Mouse (Mus musculus): ENCODE data around the gene Dnajc25. TPM values are rescaled to one million over a fixed set of nuclear protein-coding genes. Genes with fewer than 3 reads are reported as not detected.

Dnajc25 gene
- polyA plus RNA-seq, 1 experiment from 2014 or later, result 5.6 TPM

DNA sequence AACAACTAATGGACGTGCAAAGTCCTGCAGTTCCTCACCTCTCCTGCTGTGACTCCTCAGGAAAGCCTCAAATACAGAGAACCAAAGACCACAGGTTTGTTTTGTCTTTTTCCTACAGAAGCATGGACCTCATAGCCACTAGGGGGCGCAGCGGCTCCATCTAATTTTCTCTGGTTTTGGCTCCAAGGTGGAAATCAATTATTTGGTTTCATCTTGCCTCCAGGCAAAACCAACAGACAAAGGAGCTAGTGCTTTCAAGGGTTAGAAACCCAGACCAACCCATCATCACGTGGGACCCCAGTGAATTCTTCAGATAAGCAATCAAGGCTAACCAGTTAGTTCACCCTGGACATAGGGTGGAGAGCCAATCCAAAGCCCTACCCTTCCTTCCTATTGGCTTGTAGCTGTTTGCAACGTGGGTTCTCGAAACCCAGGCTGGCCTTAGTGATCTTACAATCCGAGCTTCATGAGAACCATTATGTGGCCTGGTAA lies 9.7 kb upstream of the Dnajc25 start:
- H3K27me3 ChIP-seq (replicated peaks; ENCODE audit: control insufficient read depth, insufficient read depth, low read length), result no peaks in the 10 kb centered on the region
- 19% methylated on average over 7 of the region's 7 CpGs for WGBS
- peak; percentile 36 for ATAC-seq
- H3K27ac ChIP-seq (ENCODE audit: low read length), result no peak overlapping the region
- H3K9me3 ChIP-seq (ENCODE audit: control insufficient read depth, low read length), result no peaks in the 10 kb centered on the region
- H3K36me3 ChIP-seq (ENCODE audit: control insufficient read depth, insufficient read depth, low read length), result no peaks in the 10 kb centered on the region
- no peak overlapping the region for H3K9ac ChIP-seq (ENCODE audit: low read depth, low read length)
- 0 out of 2 replicates have a peak, but pooled peaks cover 4% of the 10 kb centered on the region for H3K4me1 ChIP-seq (ENCODE audit: control insufficient read depth, insufficient read depth, low read length)
- H3K4me2 ChIP-seq (ENCODE audit: low read depth, low read length), result no peak overlapping the region
- no peak overlapping the region for H3K4me3 ChIP-seq (ENCODE audit: low read length)

DNA sequence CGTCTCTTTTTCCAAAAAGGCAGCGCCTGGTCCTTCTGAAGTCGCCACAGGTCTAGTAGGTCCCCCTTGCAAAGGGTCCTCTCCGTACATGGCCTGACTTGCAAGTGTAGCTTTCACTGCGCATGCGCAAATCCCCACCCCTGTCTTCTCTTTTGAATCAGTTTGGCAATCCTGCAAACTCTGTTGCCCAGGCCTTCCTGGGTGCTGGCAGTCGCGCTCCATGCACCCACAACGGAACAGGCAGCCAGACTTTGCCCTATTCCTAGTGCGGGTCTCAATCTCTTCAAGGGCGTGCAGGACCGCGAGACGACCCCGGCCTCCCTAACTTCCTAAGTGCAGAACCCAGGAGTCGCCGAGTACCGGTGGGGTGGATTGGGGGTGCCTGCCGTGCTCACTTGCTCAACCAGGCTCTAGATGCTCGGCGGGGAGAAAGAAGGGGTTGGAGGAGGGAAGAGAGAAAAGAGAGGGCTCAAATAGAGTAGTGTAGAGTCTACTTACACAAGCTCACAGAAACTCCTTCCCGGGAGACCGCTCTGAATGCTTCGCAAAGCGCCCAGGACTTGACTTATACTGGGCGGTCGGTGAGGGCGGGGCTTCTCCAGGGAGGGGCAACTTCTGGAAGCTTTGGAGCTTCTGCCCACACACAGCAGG lies 8.2 kb upstream of the Dnajc25 start, which contains the start of gene Ptgr1:
TSS of gene Ptgr1 (minus strand) at position 580 of the 651 bp plus-strand sequence.
- H3K4me1 ChIP-seq (ENCODE audit: control insufficient read depth, insufficient read depth, low read length), result 0 out of 2 replicates have a peak, but pooled peaks cover 4% of the 10 kb centered on the region
- peak within 1 kb of the TSS; percentile 50 for H3K27ac ChIP-seq (ENCODE audit: low read length)
- H3K9me3 ChIP-seq (ENCODE audit: control insufficient read depth, low read length), result no peaks in the 10 kb centered on the region
- WGBS, result 1% methylated on average over 28 of the region's 28 CpGs
- no peaks in the 10 kb centered on the region for H3K36me3 ChIP-seq (ENCODE audit: control insufficient read depth, insufficient read depth, low read length)
- no peaks in the 10 kb centered on the region for H3K27me3 ChIP-seq (replicated peaks; ENCODE audit: control insufficient read depth, insufficient read depth, low read length)
- H3K4me2 ChIP-seq (ENCODE audit: low read depth, low read length), result peak within 1 kb of the TSS; percentile 74
- H3K4me3 ChIP-seq (ENCODE audit: low read length), result peak within 1 kb of the TSS; percentile 65
- ATAC-seq, result peak; percentile 84
- peak within 1 kb of the TSS; percentile 71 for H3K9ac ChIP-seq (ENCODE audit: low read depth, low read length)

DNA sequence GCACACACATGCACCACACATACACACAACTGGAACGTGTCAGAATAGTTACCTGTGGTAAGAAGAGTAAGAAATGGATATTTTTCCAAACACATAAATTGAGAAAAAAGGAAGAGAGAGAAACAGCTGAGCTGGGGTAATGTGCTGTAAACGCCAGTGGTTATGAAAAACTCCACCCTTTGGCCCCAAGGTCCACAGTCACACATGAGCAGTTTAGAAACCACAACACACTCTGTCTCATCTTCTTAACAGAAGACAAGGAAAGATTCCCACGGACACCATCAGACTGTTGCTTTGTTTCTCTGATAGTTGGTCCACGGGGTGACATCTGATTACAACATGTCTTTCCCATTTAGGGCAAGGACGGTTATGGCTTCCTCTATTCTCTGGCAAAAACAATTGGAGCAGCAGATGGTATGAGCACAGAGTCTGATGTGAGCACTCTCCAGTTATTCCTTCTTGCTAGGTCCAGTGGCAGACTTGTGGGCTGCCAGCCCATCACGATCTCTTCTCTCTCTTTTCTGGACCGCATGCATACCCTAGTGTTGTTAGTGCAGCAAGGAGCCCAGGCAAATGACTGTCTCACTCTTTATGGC lies 5.5 kb upstream of the Dnajc25 start:
- WGBS, result 83% methylated on average over 7 of the region's 7 CpGs
- no peak for ATAC-seq

DNA sequence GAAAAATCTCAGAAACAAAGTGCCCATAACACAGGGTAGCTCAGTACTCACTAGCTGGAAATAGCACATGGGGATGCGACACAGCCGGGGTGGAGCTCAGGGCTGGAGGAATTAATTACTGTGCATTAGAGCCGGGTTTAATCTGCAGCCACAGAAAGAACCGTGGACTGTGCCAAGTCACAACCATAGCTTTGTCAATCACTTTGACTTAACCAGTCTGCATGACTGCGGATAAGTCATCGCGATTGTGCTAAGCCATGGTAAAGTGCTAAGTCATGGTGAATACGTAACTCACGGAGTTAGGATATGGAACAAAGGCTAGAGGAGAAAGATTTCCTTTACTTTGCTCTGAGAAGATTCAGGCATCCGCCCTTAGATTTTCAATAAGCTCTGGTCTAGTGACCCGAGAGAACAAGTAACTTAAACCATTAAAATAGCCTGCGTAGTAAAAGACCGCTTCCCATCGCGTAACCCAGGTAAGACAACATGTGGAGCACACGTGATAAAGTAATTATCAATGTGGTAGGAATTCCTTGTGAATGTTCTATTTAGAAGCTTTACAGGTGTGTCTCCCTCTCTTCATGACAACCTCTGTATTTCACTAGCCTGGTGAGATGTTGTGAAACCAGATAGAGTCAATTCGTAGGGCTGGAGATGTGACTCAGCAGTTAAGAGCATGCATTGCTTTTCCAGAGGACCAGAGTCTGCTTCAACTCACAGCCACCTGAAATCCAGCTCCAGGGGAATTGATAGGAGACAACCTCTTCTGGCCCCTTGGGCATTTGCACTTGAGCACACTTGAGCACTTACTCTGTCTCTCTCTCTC lies 4.0 kb upstream of the Dnajc25 start:
- no peaks in the 10 kb centered on the region for H3K9me3 ChIP-seq (ENCODE audit: control insufficient read depth, low read length)
- 84% methylated on average over 17 of the region's 17 CpGs for WGBS
- no peak overlapping the region for H3K4me3 ChIP-seq (ENCODE audit: low read length)
- peaks cover 11% of the 10 kb centered on the region; the same call in 1 of the 2 replicates for H3K4me1 ChIP-seq (ENCODE audit: control insufficient read depth, insufficient read depth, low read length)
- no peak overlapping the region for H3K4me2 ChIP-seq (ENCODE audit: low read depth, low read length)
- H3K27ac ChIP-seq (ENCODE audit: low read length), result no peak overlapping the region
- H3K9ac ChIP-seq (ENCODE audit: low read depth, low read length), result no peak overlapping the region
- ATAC-seq, result no peak
- no peaks in the 10 kb centered on the region for H3K27me3 ChIP-seq (replicated peaks; ENCODE audit: control insufficient read depth, insufficient read depth, low read length)
- no peaks in the 10 kb centered on the region for H3K36me3 ChIP-seq (ENCODE audit: control insufficient read depth, insufficient read depth, low read length)

More for the DNA sequence above, 5.5 kb upstream of the Dnajc25 start:
- Histone ChIP-seq H3K9me3 (ENCODE audit: control insufficient read depth, low read length) (no peaks in the 10 kb centered on the region), H3K4me3 (ENCODE audit: low read length) (no peak overlapping the region), H3K27ac (ENCODE audit: low read length) (no peak overlapping the region), H3K36me3 (ENCODE audit: control insufficient read depth, insufficient read depth, low read length) (no peaks in the 10 kb centered on the region), H3K4me1 (ENCODE audit: control insufficient read depth, insufficient read depth, low read length) (peaks cover 11% of the 10 kb centered on the region; the same call in 1 of the 2 replicates), H3K9ac (ENCODE audit: low read depth, low read length) (no peak overlapping the region), H3K27me3 (replicated peaks; ENCODE audit: control insufficient read depth, insufficient read depth, low read length) (no peaks in the 10 kb centered on the region), H3K4me2 (ENCODE audit: low read depth, low read length) (no peak overlapping the region)

DNA sequence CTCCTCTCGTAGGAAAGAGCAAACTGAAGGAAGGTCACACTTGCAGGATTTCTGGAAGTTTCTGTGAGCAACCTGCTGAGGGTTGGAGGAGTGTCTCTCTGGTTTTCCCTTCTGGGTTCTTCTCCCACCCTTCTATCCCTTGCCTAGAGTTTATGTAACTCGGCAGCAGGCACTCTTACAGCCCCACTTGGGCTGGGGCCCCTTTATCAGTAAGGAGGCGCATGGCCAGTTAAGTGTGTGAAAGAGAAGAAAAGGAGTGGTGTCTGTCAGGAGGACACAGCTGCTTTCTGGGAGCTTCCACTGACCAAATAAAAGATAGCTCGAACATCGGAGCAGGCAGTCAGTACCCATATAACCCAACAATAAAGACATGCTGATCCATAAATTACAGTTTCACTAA lies 2.7 kb upstream of the Dnajc25 start:
- no peak overlapping the region for H3K9ac ChIP-seq (ENCODE audit: low read depth, low read length)
- no peak for ATAC-seq
- H3K27me3 ChIP-seq (replicated peaks; ENCODE audit: control insufficient read depth, insufficient read depth, low read length), result no peaks in the 10 kb centered on the region
- H3K27ac ChIP-seq (ENCODE audit: low read length), result no peak overlapping the region
- no peaks in the 10 kb centered on the region for H3K9me3 ChIP-seq (ENCODE audit: control insufficient read depth, low read length)
- H3K4me1 ChIP-seq (ENCODE audit: control insufficient read depth, insufficient read depth, low read length), result peaks cover 11% of the 10 kb centered on the region
- H3K4me2 ChIP-seq (ENCODE audit: low read depth, low read length), result no peak overlapping the region
- H3K4me3 ChIP-seq (ENCODE audit: low read length), result no peak overlapping the region
- 65% methylated on average over 5 of the region's 5 CpGs for WGBS
- no peaks in the 10 kb centered on the region for H3K36me3 ChIP-seq (ENCODE audit: control insufficient read depth, insufficient read depth, low read length)

DNA sequence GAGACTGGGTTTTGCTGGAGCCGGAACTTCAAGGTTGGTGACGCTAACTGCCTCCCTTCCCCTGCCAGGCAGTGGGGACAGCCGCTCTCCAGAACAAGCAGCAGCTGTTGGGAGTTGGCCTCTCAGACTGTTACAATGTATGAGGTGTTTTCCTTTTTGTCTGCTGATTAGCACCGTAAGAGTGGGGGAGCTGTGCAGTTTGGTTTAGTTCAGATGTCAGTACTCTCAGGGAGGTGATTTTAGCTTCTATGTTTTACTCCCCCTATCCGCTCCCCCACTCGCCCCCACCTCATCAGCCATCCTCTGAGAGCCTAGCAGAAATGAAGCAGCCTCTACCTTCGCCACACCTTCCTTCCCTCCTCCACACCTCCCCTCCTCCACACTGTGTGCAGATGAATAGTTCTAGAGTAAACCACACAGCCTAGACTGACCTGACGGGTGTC lies 410 bp downstream of the Dnajc25 start:
- peaks cover 9% of the 10 kb centered on the region for H3K4me1 ChIP-seq (ENCODE audit: control insufficient read depth, insufficient read depth, low read length)
- 68% methylated on average over 8 of the region's 8 CpGs for WGBS
- ATAC-seq, result no peak
- H3K27ac ChIP-seq (ENCODE audit: low read length), result no peak overlapping the region
- no peaks in the 10 kb centered on the region for H3K9me3 ChIP-seq (ENCODE audit: control insufficient read depth, low read length)
- no peaks in the 10 kb centered on the region for H3K36me3 ChIP-seq (ENCODE audit: control insufficient read depth, insufficient read depth, low read length)
- H3K4me3 ChIP-seq (ENCODE audit: low read length), result no peak overlapping the region
- H3K9ac ChIP-seq (ENCODE audit: low read depth, low read length), result no peak overlapping the region
- no peaks in the 10 kb centered on the region for H3K27me3 ChIP-seq (replicated peaks; ENCODE audit: control insufficient read depth, insufficient read depth, low read length)
- H3K4me2 ChIP-seq (ENCODE audit: low read depth, low read length), result no peak overlapping the region

DNA sequence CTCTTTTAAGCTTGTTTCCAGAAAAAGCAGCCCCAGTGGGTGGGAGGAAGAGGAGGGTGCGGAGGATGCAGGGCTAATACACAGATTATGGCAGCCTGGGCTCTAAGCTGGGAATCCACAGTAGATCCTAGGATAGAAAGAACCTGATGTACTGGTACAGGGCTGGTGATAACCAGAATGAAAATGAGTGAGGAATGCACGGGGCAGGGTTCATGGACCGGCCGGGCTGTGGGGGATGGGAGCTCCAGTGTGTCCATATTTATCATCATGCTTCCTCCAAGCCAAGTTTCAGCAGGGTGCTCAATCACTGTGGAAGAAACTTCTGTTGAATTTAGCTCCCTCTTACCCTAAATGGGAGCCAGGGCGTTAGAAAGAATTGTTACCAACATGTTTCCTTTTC lies 2.2 kb downstream of the Dnajc25 start:
- Histone ChIP-seq H3K36me3 (ENCODE audit: control insufficient read depth, insufficient read depth, low read length) (no peaks in the 10 kb centered on the region), H3K9ac (ENCODE audit: low read depth, low read length) (no peak overlapping the region), H3K9me3 (ENCODE audit: control insufficient read depth, low read length) (no peaks in the 10 kb centered on the region), H3K27ac (ENCODE audit: low read length) (no peak overlapping the region), H3K4me3 (ENCODE audit: low read length) (no peak overlapping the region), H3K4me2 (ENCODE audit: low read depth, low read length) (no peak overlapping the region), H3K27me3 (replicated peaks; ENCODE audit: control insufficient read depth, insufficient read depth, low read length) (no peaks in the 10 kb centered on the region), H3K4me1 (ENCODE audit: control insufficient read depth, insufficient read depth, low read length) (peaks cover 9% of the 10 kb centered on the region)
- 55% methylated on average over 5 of the region's 5 CpGs for WGBS
- ATAC-seq, result no peak

DNA sequence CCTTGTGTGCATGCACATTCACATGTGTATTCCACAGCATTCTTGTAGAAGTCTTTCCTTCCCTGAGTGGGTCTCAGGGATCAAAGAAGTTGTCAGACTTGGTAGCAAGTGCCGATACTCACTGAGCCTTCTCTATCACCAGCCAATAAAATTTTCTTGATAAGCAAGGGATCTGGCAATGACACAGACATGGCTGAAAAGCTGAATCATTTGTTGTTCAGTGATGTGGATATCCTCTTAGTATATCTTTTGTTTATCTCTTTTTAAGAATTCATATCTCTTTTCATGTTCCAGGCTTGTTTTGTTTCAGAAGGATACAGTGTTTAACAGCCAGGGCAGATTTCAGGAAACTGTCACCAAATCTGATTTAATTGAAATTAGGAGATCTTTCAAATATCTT lies 3.8 kb downstream of the Dnajc25 start:
- 66% methylated on average over 1 of the region's 1 CpGs for WGBS
- peaks cover 2% of the 10 kb centered on the region; the same call in 1 of the 2 replicates for H3K4me1 ChIP-seq (ENCODE audit: control insufficient read depth, insufficient read depth, low read length)
- no peak overlapping the region for H3K27ac ChIP-seq (ENCODE audit: low read length)
- H3K9me3 ChIP-seq (ENCODE audit: control insufficient read depth, low read length), result no peaks in the 10 kb centered on the region
- ATAC-seq, result no peak
- H3K36me3 ChIP-seq (ENCODE audit: control insufficient read depth, insufficient read depth, low read length), result no peaks in the 10 kb centered on the region
- H3K9ac ChIP-seq (ENCODE audit: low read depth, low read length), result no peak overlapping the region
- H3K4me2 ChIP-seq (ENCODE audit: low read depth, low read length), result no peak overlapping the region
- no peak overlapping the region for H3K4me3 ChIP-seq (ENCODE audit: low read length)
- no peaks in the 10 kb centered on the region for H3K27me3 ChIP-seq (replicated peaks; ENCODE audit: control insufficient read depth, insufficient read depth, low read length)

DNA sequence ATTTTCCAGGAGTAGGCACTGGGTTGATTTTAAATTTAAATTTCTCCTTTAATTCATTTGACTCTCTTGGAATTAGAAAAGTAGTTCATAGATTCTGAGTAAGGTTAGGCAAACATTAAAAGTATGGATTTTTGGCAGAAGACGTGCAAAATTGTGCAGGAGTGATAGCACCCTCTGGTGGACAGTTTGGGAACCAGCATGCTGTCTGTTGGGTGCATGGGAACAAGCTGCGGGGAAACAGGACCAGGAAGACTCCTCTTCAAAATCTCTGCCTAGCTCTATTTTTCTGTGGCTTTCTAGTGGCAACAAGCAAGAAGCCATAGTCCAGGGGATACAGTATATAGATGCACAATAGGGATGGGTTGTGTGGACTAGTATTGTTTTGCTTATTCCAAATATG lies 4.8 kb downstream of the Dnajc25 start:
- Histone ChIP-seq H3K4me2 (ENCODE audit: low read depth, low read length) (no peak overlapping the region), H3K4me3 (ENCODE audit: low read length) (no peak overlapping the region), H3K4me1 (ENCODE audit: control insufficient read depth, insufficient read depth, low read length) (peaks cover 10% of the 10 kb centered on the region), H3K9ac (ENCODE audit: low read depth, low read length) (no peak overlapping the region), H3K9me3 (ENCODE audit: control insufficient read depth, low read length) (no peaks in the 10 kb centered on the region), H3K27me3 (replicated peaks; ENCODE audit: control insufficient read depth, insufficient read depth, low read length) (no peaks in the 10 kb centered on the region), H3K36me3 (ENCODE audit: control insufficient read depth, insufficient read depth, low read length) (no peaks in the 10 kb centered on the region), H3K27ac (ENCODE audit: low read length) (no peak overlapping the region)
- no peak for ATAC-seq
- WGBS, result 7% methylated on average over 2 of the region's 2 CpGs

Data from intestine, embryonic 16.5 days (tissue).